Mouse (Mus musculus) kidney, adult 2 months (tissue): ENCODE measurements around the gene Cdh4.

Source experiments
- CTCF ChIP-seq: fragments of 200-500 bp; conservative IDR thresholded peaks from 2 replicates; pipeline ENCODE4 v1.5.1; 2011; ENCODE audit warnings: low read depth, mild to moderate bottlenecking, control low read depth, low read length, moderate library complexity, mixed read lengths; ENCODE audit not compliant: insufficient read depth, insufficient read length
- POLR2A ChIP-seq: fragments of 200-500 bp; IDR thresholded peaks from one replicate; pipeline ENCODE4 v1.6.1; 2011; ENCODE audit warnings: low read depth, low read length, control low read depth

GRCm38 (mm10) chr2:179510439-179510838 is 68.2 kb downstream of the Cdh4 start:
- no peak for TF ChIP-seq CTCF
- TF ChIP-seq POLR2A, result no peak
